Mouse (Mus musculus) forebrain, embryonic 12.5 days (tissue): ENCODE data around the gene Nploc4. TPM values are rescaled to one million over a fixed set of nuclear protein-coding genes. Genes with fewer than 3 reads are reported as not detected.

ENCODE experiments used
- ATAC-seq: fragments of 200-750 bp; cut with Nextera tagmentation; 2 replicates; pipeline ENCODE4 v1.8.0; 2017; ENCODE audit warnings: moderate TSS enrichment; ENCODE audit not compliant: low FRiP score
- H3K27ac ChIP-seq: fragments of 300-500 bp; sonication (generic); 2 replicates; pipeline ENCODE4 v1.5.1; 2016; ENCODE audit warnings: mild to moderate bottlenecking
- H3K27me3 ChIP-seq: fragments of 300-500 bp; sonication (generic); 2 replicates; pipeline ENCODE4 v1.6.1; 2016; ENCODE audit warnings: mild to moderate bottlenecking
- H3K36me3 ChIP-seq: fragments of 300-500 bp; sonication (generic); replicated peaks from 2 replicates; pipeline ENCODE4 v1.6.1; 2016; ENCODE audit warnings: mild to moderate bottlenecking
- H3K4me1 ChIP-seq: fragments of 300-500 bp; sonication (generic); 2 replicates; pipeline ENCODE4 v1.6.1; 2016
- H3K4me2 ChIP-seq: fragments of 300-500 bp; sonication (generic); 2 replicates; pipeline ENCODE4 v1.6.1; 2016; ENCODE audit warnings: mild to moderate bottlenecking, moderate library complexity
- H3K4me3 ChIP-seq: fragments of 300-500 bp; sonication (generic); replicated peaks from 2 replicates; pipeline ENCODE4 v1.5.1; 2016; ENCODE audit warnings: mild to moderate bottlenecking
- H3K9ac ChIP-seq: fragments of 300-500 bp; sonication (generic); 2 replicates; pipeline ENCODE4 v1.6.1; 2016; ENCODE audit warnings: mild to moderate bottlenecking
- H3K9me3 ChIP-seq: fragments of 300-500 bp; sonication (generic); 2 replicates; pipeline ENCODE4 v1.6.1; 2016
- WGBS: fragments of 180-500 bp; shearing (Covaris S2); methylation state at CpG from one replicate; pipeline ENCODE4 v1.1.7; 2016; 5-methylcytosine and 5-hydroxymethylcytosine counted together
- polyA plus RNA-seq: library from polyadenylated mRNA; unstranded; fragments of >200 nt; fragmentation: Nextera tagmentation; extraction: Ambion mirVana; gene quantifications from 2 replicates; pipeline ENCODE4 v1.2.1, GENCODE M21; 2016

Nploc4 gene
- polyA plus RNA-seq = 49.2 and 50.8 TPM in 2 replicates

DNA sequence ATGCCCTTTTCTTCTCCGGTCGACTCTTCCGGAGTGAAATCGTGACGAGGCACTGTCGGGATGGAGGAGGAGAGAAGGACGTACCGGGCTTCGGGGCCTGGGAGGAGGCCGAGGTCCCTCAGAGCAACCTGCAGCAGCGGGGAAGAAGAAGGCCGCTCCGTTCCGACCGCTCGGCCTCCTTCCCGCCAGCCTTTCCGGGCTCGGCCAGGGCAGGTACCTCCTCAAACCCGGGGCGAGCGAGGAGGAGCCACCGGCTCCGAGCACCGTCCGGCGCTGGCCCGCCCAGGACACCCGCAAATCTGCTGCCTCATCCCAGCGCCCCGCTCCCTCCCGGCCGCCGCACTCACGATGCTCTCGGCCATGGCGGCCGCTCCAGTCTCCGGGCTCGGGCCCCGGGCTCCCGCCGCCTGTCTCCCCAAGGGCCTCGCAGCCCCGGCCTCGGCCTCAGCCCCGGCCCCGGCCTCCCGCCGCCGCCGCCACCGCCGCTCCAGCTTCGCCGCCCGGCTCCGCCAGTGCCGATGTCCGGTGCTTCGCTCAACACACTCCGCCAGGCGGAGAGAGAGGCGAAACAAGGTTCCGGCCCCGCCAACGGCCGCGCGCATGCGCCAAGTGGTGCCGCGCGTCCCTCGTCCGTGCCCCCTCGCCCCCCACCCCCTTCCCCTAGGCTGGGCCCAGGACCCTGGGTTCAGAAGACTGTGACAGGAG, at the start of gene Nploc4:
Gene Nploc4, minus strand, starts transcription at position 557 of the 705 bp plus-strand sequence.
- Histone ChIP-seq H3K4me1 (peaks cover 12% of the 10 kb centered on the region), H3K9me3 (no peaks in the 10 kb centered on the region), H3K36me3 (peaks cover 24% of the 10 kb centered on the region), H3K4me2 (peak within 1 kb of the TSS; percentile 87), H3K27ac (peak within 1 kb of the TSS; percentile 83), H3K4me3 (peak within 1 kb of the TSS; percentile 92), H3K27me3 (0 out of 2 replicates have a peak, but pooled peaks cover 3% of the 10 kb centered on the region), H3K9ac (peak within 1 kb of the TSS; percentile 96)
- WGBS = under 1% methylated on average over 67 of the region's 77 CpGs
- peak; percentile 93 for ATAC-seq

DNA sequence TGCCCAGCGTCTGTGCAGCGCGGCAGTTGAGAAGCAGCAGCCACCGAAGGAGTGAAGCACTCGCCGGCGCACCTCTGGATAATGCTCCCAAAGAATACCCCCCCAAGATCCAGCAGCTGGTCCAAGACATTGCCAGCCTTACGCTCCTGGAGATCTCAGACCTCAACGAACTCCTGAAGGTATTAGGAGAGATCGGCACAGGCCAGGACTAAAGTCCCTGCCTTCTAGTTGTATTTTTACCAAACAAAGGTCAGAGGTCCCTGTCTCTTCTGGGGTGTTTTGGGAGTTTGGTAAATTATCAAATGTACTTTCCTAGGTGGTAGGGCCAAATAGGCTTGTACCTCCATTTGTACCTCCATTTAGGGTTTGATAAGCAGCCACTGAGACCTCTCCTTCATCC, 47.7 kb upstream of the Nploc4 start:
- H3K4me3 ChIP-seq = peak overlapping the region; percentile 99
- 0 out of 2 replicates have a peak overlapping the region, but pooled peaks have one; percentile 92 for H3K27ac ChIP-seq
- 8% methylated on average over 10 of the region's 10 CpGs for WGBS

DNA sequence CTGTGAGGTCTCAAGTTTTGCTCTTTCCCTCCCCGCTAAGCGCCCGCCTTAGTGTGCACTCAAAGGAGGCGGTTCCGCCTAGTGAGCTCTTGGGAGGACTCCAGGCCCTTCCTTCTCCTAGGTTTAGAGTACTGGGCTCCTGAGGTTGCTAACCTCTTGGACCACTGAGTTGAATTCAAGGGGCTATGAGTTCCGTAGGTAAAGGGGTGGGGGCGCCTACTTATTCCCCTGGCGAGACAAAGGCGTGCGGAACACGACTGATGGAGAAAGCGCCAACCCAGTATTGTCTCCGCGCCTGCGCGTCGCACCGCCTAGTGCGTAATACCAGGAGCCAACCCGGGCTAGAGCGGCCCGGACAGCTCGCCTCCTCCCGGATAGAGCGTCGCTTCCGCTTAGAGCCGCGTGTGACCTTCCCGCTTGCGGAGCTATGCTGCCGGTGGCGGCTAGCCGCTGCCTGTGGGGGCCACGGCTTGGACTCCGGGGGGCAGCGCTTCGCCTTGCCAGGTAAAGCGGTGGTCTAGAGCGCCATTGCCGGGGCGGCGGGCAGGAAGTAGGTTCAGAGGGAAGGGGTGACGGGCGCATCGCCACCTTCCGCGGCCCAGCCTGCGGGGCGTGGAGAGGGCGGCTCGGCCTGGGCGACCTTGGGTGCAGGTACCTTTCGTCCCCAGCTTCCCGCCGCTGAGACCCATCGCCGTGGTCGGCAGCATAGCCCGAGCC, 46.9 kb upstream of the Nploc4 start, which contains the start of gene Mrpl12:
Gene Mrpl12, plus strand, starts transcription at position 349 of the 717 bp plus-strand sequence.
- H3K36me3 ChIP-seq = peaks cover 80% of the 10 kb centered on the region
- peak within 1 kb of the TSS; percentile 91 for H3K4me2 ChIP-seq
- peaks cover 24% of the 10 kb centered on the region for H3K4me1 ChIP-seq
- H3K9ac ChIP-seq = peak within 1 kb of the TSS; percentile 89
- peak within 1 kb of the TSS; percentile 92 for H3K27ac ChIP-seq
- H3K4me3 ChIP-seq = peak within 1 kb of the TSS; percentile 99
- no peaks in the 10 kb centered on the region for H3K27me3 ChIP-seq
- under 1% methylated on average over 60 of the region's 60 CpGs for WGBS
- H3K9me3 ChIP-seq = no peaks in the 10 kb centered on the region
- peak; percentile 95 for ATAC-seq

More for the DNA sequence above, 47.7 kb upstream of the Nploc4 start:
- Histone ChIP-seq H3K4me2 (peak overlapping the region; percentile 91), H3K9ac (peak overlapping the region; percentile 89), H3K36me3 (peaks cover 77% of the 10 kb centered on the region), H3K4me1 (peaks cover 28% of the 10 kb centered on the region), H3K9me3 (no peaks in the 10 kb centered on the region), H3K27me3 (no peaks in the 10 kb centered on the region)
- ATAC-seq = no peak

DNA sequence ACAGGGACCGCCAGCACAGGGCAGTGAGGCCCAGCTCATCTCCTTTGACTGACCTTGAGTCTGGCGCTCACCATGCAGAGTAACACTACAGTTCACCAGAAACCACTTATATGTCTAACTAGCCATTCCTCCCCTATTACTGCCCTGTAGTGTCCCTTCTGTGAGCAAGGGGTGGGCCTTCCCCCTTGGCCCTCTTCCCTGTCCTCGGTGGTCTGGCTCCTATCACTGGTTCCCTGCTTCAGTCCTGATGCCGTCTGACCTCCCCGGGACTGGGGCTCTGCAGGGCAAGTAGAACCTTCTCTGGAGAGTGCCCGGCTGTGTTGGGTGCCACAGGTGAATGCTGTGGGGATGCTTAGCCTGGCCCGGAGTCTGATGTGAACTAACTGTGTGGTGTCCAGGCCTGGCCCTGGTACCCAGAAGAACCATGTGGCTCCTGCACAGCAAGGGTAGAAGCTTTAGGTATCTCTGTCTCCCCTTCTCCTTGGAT, 46.0 kb upstream of the Nploc4 start:
- peak overlapping the region; percentile 91 for H3K4me2 ChIP-seq
- H3K27me3 ChIP-seq = no peaks in the 10 kb centered on the region
- peaks cover 23% of the 10 kb centered on the region for H3K4me1 ChIP-seq
- no peaks in the 10 kb centered on the region for H3K9me3 ChIP-seq
- WGBS = 88% methylated on average over 7 of the region's 7 CpGs
- peak overlapping the region; percentile 89 for H3K9ac ChIP-seq
- H3K27ac ChIP-seq = peak overlapping the region; percentile 92
- H3K36me3 ChIP-seq = peaks cover 81% of the 10 kb centered on the region
- H3K4me3 ChIP-seq = peak overlapping the region; percentile 99
- ATAC-seq = no peak

DNA sequence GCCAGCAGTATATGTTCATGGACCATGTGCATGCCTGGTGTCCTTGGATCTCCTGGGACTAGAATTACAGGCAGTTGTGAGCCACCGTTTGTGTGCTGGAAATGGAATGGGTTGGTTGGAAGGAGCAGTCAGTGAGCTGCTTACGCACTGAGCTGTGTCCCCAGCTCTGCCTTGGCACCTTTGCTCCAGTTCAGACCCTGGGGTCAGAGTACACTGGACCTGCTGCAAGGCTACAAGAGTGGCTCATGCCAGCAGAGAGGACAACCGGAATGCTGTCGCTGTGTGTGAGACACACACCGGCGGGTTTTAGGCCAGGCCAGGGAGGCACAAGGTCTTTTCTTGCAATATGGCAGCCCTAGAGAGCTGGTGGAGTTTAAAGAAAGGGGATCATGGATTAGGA, 34.5 kb upstream of the Nploc4 start:
- no peak for ATAC-seq
- Histone ChIP-seq H3K27me3 (no peaks in the 10 kb centered on the region), H3K4me3 (no peak overlapping the region), H3K9ac (no peak overlapping the region), H3K9me3 (no peaks in the 10 kb centered on the region), H3K4me1 (peaks cover 14% of the 10 kb centered on the region), H3K36me3 (peaks cover 77% of the 10 kb centered on the region), H3K27ac (no peak overlapping the region), H3K4me2 (no peak overlapping the region)
- WGBS = 96% methylated on average over 6 of the region's 6 CpGs

DNA sequence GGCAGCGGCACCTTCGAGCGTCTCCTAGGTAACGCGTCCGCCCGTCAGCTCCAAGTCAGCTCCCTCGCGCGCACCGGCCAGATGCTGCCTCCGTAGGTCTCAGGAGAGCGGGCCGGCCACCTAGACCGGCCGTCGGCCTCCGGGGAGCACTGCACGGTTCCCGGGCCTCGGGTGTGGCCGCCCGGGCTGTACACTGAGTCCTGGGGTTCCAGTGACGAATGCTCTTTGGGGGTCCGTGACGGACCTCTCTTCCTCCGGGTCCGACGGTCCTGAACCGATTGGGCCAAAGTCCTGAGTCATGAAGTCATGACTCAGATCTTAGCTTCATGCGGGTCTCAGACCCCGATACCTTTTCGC, 30.2 kb upstream of the Nploc4 start:
- Histone ChIP-seq H3K9ac (peak overlapping the region; percentile 86), H3K9me3 (no peaks in the 10 kb centered on the region), H3K4me3 (peak overlapping the region; percentile 94), H3K4me2 (peak overlapping the region; percentile 96), H3K27me3 (no peaks in the 10 kb centered on the region), H3K27ac (peak overlapping the region; percentile 56; the same call in 1 of the 2 replicates), H3K36me3 (peaks cover 59% of the 10 kb centered on the region), H3K4me1 (peaks cover 28% of the 10 kb centered on the region)
- ATAC-seq = peak; percentile 73; the same call in 1 of the 2 replicates
- under 1% methylated on average over 33 of the region's 33 CpGs for WGBS

DNA sequence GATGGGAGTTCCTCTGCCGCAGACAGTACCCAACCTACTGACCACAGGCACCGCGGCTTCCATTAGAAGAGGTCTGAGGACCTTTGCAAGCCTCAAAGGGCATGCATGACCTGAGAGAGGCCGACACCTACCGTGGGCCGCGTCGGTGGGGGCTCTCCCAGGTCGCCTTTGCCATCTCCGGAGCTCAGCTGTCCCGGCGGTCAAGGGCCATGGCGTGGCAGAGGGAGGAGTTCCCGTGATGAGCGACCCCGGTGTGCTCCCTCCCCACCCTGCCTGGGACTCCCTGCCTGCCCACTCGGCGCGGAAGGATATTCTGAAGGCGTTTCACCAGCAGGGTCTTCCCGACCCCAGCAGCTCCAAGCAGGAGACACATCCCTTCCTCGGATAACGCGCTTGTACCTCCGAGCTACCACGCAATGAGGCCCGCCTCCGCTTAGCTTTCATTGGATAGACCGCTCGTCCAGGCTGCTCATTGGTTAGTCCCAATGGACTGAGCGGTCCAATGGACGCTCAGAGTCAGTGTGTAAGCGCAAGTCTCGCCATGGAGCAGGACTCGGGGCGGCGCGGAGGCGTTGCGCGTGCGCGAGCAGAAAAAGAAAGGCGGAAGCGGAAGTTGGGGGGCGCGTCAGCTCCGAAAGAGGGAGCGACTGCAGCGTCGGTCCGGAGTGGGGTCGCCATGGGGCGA, 29.7 kb upstream of the Nploc4 start, which contains the start of gene Arl16:
Gene Arl16, minus strand, starts transcription at position 557 of the 685 bp plus-strand sequence.
- peak; percentile 100 for ATAC-seq
- Histone ChIP-seq H3K9ac (peak within 1 kb of the TSS; percentile 88), H3K4me3 (peak within 1 kb of the TSS; percentile 94), H3K4me1 (peaks cover 28% of the 10 kb centered on the region), H3K36me3 (peaks cover 59% of the 10 kb centered on the region), H3K27ac (peak within 1 kb of the TSS; percentile 80), H3K27me3 (no peaks in the 10 kb centered on the region), H3K4me2 (peak within 1 kb of the TSS; percentile 96), H3K9me3 (no peaks in the 10 kb centered on the region)
- under 1% methylated on average over 53 of the region's 54 CpGs for WGBS

DNA sequence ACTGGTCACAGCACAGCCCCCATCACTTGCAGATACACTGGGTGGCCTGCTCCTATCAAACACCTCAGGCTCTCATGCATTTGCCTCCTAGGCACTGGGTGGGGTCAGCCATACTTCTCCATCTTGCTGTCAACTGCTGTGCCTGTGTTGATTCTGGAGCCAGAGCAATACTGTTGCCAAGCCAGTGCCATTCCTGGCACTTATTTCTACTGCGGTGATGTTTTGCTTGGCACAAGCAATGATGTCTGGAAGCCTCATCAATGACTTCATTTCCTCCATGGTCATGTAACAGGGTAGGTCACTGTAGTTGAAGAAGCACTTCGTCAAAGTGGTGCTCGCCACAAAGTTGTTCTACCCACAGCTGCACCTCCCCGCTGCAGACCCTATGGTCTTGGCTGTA, 28.0 kb upstream of the Nploc4 start:
- Histone ChIP-seq H3K4me3 (no peak overlapping the region), H3K9ac (no peak overlapping the region), H3K36me3 (peaks cover 58% of the 10 kb centered on the region), H3K27ac (no peak overlapping the region), H3K4me2 (no peak overlapping the region), H3K9me3 (no peaks in the 10 kb centered on the region), H3K4me1 (peaks cover 28% of the 10 kb centered on the region), H3K27me3 (no peaks in the 10 kb centered on the region)
- no peak for ATAC-seq
- WGBS = 94% methylated on average over 4 of the region's 4 CpGs

DNA sequence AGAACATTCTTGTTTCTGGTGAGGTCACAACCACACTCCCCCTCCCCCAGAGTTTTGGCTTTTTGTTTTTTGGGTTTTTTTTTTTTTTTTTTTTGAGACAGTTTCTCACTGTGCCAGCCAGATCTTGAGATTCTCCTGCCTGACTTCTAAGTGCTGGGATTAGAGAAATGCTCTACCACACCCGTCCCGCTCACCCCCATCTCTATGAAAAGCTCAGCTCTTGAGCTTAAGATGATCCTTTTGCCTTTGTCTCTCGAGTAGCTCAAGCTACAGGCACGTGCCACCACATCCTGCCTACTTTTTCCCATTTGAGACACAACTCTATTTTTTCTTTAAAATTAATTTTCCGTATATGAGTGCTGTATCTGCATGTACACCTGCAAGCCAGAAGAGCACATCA, 26.9 kb upstream of the Nploc4 start:
- Histone ChIP-seq H3K4me1 (peaks cover 32% of the 10 kb centered on the region), H3K36me3 (peaks cover 56% of the 10 kb centered on the region), H3K4me2 (no peak overlapping the region), H3K27me3 (no peaks in the 10 kb centered on the region), H3K9me3 (no peaks in the 10 kb centered on the region), H3K4me3 (no peak overlapping the region), H3K9ac (no peak overlapping the region), H3K27ac (no peak overlapping the region)
- WGBS = 86% methylated on average over 5 of the region's 5 CpGs
- ATAC-seq = no peak

DNA sequence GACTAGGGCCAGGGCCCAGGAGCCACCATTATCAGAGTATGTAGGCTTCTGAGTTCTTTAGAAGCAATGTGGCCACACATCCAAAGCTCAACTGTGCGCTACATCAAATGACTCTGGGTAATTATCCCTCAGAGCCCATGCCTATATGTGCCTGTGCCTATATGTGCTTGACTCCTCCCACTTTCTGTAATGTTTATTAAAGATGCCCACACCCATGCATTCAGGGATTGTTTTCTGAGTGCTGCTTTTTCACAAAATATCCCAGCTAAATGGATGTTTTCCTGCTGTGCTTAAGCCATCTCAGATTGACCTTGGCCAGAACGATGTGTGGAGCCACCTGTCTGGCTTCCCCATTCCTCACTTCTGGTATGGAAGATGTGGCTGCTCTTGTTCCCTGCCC, 26.0 kb upstream of the Nploc4 start:
- H3K4me1 ChIP-seq = peaks cover 33% of the 10 kb centered on the region
- no peak for ATAC-seq
- no peak overlapping the region for H3K27ac ChIP-seq
- no peak overlapping the region for H3K4me3 ChIP-seq
- no peaks in the 10 kb centered on the region for H3K9me3 ChIP-seq
- 97% methylated on average over 2 of the region's 2 CpGs for WGBS
- no peak overlapping the region for H3K9ac ChIP-seq
- no peaks in the 10 kb centered on the region for H3K27me3 ChIP-seq
- H3K36me3 ChIP-seq = peaks cover 55% of the 10 kb centered on the region
- no peak overlapping the region for H3K4me2 ChIP-seq

DNA sequence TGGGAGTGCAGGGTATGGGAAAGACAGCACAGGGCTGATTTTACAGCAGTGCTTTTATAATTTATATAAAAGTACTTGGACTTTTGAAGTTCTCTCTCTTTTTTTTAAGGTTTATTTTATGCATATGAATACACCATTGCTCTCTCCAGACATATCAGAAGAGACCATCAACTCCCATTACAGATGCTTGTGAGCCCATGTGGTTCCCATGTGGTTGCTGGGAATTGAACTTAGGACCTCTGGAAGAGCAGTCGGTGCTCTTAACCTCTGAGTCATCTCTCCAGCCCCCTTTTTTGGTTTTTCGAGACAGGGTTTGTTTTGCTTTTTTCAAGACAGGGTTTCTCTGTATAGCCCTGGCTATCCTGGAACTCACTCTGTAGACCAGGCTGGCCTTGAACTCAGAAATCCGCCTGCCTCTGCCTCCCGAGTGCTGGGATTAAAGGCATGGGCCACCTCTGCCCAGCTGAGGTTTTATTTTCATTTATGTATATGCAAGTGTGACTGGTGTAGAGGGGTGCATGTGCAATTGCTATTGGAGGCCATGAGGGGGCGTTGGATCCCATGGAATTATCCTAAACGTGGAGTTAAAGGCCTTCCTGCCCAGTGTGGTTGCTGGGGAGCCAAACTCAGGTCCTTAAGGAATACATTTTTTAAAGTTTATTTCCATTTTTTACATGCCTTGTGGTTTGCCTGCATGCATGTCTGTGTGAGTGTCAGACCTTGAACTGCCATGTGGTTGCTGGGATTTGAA, 21.5 kb upstream of the Nploc4 start:
- H3K4me2 ChIP-seq = peak overlapping the region; percentile 73
- 70% methylated on average over 6 of the region's 6 CpGs for WGBS
- H3K9ac ChIP-seq = peak overlapping the region; percentile 93
- no peaks in the 10 kb centered on the region for H3K9me3 ChIP-seq
- peak overlapping the region; percentile 86 for H3K4me3 ChIP-seq
- peaks cover 46% of the 10 kb centered on the region for H3K36me3 ChIP-seq
- H3K27ac ChIP-seq = no peak overlapping the region
- no peaks in the 10 kb centered on the region for H3K27me3 ChIP-seq
- no peak for ATAC-seq
- peaks cover 26% of the 10 kb centered on the region for H3K4me1 ChIP-seq
